Mouse (Mus musculus): Measurements from ENCODE around the gene Bud13.

Gene Bud13

GRCm38 (mm10) chr9:46339051-46339652, 56.3 kb downstream of the Bud13 start:
- DNase-seq, result no peak

- no peak for DNase-seq
Observed at GRCm38 (mm10) chr9:46345887-46346665, 63.3 kb downstream of the Bud13 start.

Data from right cerebral cortex, adult 18-20 months (tissue).